Mouse (Mus musculus) frontal cortex, postnatal 25 days (tissue): ENCODE measurements around the gene Itgbl1.

ENCODE experiments used
- DNase-seq, 2 experiments: peaks; one replicate each; pipeline ENCODE4 v3.0.0; 2022; ENCODE audit warnings: low spot score in 2 of 2

The Itgbl1 gene

DNA sequence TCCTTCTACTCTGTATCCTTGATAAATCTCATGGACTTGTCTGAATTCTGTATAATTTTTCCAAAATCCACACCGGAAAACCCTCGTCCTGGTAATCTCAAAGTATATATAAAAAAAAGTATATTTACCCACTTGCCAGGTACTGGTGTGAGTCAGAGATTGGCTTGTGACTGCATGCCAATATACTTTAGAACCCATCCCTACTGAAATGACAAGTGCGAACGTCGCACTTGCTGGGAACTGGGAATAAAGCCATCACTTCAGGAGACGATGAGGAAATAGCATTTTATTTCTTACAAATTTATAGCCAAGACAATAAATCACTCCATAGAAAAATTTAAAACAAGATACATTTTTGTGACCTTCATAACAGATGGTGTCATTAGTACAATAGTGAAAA lies 308.2 kb downstream of the Itgbl1 start:
- no peak for DNase-seq

- no peak for DNase-seq
Measured at GRCm38 (mm10) chr14:123990591-123991195, 330.9 kb downstream of the Itgbl1 start.
